Mouse (Mus musculus): ENCODE measurements around the gene Vps33b. TPM values are rescaled to one million over a fixed set of nuclear protein-coding genes. Genes with fewer than 3 reads are reported as not detected.

The Vps33b gene
- 10 to 100 TPM; 17.2 to 24.6 (median 21.3) TPM for total RNA-seq (2022)

DNA sequence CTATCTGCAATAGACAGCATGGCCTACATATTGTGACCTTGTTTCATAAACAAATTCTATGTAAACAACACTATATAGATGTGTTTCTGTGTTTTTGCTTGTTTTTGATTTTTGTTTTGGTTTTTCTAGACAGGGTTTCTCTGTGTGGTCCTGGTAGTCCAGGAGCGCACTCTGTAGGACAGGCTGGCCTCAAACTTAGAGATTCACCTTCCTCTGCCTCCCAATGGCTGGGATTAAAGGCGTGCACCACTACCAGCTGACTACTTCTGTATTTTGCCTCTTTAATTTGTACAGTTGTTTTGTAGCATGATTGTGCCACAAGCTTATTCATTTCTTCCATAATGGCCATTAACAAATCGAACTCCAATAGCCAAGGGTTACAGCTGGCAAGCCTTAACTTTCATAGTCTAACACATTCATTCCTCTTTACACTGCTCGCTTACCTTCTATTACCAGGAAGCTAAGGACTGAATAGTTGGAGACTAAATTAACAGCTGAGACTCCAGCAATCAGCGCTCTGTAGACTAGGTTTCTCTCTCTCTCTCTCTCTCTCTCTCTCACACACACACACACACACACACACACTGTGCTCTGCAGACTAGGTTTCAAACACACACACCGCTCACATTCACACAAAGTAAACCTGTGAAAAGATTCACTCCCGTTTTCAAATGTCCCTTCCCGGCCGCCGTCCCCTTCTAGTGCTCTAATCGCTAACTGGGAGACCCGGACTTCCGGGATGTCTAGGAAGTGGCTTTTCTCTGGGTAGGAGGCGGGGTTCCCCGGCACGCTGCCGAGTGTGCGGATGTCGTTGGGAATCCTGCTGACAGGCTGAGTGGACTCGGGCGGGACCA, at the start of gene Vps33b:
TSS of gene Vps33b (plus strand) at position 753 of the 854 bp plus-strand sequence.
- peak; percentile 95 to 98 for DNase-seq (ENCODE audit: low spot score in 2 of 2)

DNA sequence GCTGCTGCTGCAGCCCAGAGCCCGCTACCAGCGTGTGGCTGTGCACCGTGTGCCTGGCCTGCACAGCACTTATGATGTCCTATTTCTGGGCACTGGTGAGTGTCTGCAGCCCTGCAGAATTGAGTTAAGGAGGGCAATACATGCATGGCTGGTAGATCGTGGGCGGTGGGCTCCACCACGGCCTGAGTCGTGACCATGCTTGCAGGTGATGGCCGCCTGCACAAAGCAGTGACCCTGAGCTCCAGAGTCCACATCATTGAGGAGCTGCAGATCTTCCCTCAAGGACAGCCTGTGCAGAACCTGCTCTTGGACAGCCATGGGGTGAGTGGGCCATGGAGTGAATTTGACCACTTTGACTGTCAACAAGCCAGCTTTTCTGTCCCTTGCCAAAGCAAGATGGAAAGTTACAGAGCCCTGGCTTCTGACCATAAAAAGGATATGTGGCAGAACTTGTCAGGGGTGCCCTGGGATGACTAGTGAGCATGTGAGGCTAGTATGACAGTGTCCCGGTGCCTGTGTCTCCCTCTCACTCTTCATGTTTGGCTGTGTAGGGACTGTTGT, 49.1 kb upstream of the Vps33b start:
- no peak for DNase-seq (ENCODE audit: low spot score in 2 of 2)

DNA sequence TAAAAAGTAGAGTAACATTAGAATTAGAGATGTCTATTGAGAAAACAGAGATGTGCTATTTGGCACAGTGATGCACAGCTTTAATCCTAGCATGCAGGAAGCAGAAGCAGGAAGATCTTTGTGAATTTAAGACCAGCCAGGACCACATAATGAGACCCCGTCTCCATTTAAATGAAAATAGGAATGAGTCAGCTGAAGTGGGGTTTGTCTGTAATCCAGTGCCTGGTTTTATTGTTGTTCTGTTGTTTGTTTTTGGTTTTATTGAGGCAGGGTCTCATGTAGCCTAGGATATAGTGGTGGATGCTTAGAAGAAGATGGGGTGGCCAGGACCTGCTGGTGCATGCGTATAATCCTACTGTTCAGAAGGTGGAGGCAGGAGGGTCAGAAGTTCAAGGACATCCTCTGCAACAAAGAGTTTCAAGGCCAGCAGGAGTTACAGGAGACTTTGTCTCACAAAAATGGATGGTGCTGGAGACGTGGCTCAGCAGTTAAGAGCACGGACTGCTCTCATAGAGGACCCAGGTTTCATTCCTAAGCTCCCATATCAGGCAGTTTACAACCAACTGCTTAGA, 48.2 kb upstream of the Vps33b start:
- no peak for DNase-seq (ENCODE audit: low spot score in 2 of 2)

DNA sequence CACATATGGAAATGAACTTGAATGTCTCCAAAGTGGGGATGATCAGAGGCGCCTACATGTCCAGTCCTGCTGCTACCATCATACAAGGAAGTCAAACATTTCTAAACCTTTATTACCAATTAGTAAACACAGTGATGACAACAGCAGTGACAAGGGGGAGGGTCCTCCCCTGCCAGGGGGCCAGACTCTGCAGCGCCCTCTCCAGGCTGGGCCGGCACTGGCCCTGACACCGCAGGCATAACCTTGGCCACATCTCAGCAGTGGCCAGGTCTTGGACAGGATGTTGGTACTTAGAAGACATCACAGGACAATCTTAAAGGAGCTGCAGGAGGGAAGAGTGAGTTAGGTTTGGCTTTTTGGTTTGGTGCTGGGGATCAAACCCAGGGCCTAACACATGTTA, 42.4 kb upstream of the Vps33b start:
- DNase-seq (ENCODE audit: low spot score in 2 of 2), result no peak

DNA sequence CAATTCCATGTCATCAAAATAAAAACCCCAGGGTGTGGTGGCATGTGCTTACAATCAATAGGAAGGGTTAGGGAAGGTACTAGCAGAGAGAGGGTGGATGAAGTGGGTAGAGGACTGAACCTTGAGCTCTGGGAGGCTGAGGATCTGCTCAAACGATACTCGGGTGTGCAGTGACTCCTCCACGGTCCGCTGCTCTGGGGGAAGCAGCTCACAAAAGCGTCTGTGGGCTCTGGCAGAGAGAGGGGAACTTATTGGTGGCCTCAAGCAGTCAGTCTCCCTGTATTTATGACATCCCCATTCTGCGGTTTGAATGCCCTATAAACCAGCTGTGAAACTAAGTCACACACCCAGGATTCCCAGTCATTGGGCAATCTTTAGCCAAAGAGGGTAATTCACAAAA, 39.3 kb upstream of the Vps33b start:
- DNase-seq (ENCODE audit: low spot score in 2 of 2), result no peak

DNA sequence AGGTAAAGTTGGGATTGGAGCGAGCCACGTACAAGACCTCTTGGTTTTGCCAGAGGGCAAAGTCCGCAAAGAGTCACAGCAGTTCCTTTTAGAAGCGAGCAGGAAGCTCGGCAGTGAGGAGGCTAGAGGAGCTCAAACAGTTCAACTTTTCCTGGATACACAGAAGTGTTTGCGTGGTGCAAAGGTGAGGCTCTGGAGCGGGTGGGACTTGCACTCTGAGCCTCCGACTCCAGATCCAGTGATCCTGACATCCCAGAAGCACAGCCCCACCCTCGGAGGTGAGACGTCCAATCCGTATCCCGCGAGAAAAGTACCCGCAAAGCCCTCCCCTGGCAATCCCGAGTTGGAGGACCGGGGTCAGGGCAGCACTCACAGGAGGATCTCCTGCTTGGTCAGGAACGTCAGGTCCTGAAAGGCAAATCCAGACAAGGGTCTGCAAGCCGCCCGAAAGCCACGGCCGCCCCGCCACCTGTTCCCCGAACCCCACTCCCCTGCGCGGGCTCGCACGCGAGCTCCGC, 37.4 kb upstream of the Vps33b start:
- no peak for DNase-seq (ENCODE audit: low spot score in 2 of 2)

DNA sequence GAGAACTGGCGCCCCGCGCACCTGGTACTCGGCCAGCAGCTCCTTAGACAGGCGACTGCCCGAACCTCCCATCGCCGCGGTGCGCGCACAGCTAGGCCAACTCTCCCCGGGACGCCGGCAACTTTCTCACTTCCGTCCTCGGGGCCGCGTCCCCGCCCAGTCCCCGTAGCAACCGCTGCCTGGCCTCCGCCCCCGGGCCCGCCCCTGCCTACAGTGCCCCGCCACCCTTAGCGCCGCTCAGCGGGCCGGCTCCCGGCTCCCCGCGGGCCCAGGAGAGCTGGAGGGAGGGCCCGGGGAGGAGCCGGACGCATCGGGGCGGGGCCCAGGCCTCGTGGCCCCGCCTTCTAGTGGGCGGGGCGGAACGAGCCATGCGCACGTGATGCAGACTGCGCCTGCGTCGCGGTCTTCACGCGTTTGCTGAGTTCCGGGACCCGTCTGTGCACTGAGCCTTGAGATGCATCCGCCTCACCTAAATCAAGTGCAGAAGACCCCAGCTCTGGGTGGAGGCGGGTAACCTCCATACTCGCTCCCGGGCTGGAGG, 36.9 kb upstream of the Vps33b start, which contains the start of the genes Cib1 and Gdpgp1:
TSS of gene Cib1 (minus strand) at position 325 of the 541 bp plus-strand sequence.
TSS of gene Gdpgp1 (plus strand) at position 377 of the 541 bp plus-strand sequence.
- peak; percentile 86 to 93 for DNase-seq (ENCODE audit: low spot score in 2 of 2)

DNA sequence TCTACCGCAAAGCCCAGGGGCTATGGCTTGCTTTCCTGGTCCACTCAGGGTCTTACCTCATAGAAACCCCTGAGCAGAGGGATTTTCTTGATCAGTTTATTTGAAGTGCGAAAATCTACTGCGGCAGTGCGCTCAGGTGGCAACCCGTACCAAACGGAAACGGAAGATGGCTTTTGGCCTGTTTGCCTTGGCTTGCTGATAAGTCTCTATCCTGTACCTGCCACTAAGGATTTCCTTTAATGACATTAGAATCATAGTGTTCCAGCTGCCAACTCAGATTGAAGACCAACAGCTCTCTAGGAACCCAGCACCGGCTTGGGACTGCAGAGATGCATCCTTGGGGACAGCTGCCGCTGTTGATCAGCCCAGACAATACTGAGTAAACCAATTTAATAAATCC, 35.6 kb upstream of the Vps33b start:
- no peak for DNase-seq (ENCODE audit: low spot score in 2 of 2)

DNA sequence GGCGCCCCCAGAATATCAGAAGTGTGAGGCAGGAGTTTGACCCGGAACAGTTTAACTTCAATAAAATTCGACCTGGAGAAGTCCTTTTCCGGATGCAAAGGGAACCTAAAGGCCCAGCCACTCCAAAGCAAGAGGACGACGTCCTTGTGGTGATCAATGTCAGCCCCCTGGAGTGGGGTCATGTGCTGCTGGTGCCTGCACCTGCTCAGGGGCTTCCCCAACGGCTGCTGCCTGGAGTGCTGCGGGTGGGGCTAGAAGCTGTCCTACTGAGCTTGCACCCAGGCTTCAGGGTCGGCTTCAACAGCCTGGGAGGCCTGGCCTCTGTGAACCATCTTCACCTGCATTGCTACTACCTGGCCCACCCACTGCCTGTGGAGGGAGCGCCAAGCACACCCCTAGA, 30.9 kb upstream of the Vps33b start:
- DNase-seq (ENCODE audit: low spot score in 2 of 2), result no peak

DNA sequence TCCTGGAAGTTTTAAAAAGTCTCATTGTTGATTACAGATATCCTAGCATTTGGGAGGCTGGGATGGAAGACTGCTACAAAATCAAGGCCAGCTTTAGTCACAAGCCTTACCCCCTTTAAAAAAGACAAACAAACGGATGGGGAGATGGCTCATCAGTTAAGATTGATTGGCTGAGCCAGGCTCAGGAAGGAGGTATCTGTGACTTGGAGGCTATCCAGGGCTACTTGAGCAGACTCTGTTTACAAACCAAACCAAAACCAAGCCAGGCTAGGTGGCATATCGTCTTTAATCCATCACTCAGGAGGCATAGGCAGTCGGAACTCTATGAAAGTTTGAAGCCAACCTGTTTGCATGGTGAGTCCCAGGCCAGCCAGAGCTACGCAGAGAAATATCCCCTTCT, 27.8 kb upstream of the Vps33b start:
- no peak for DNase-seq (ENCODE audit: low spot score in 2 of 2)

DNA sequence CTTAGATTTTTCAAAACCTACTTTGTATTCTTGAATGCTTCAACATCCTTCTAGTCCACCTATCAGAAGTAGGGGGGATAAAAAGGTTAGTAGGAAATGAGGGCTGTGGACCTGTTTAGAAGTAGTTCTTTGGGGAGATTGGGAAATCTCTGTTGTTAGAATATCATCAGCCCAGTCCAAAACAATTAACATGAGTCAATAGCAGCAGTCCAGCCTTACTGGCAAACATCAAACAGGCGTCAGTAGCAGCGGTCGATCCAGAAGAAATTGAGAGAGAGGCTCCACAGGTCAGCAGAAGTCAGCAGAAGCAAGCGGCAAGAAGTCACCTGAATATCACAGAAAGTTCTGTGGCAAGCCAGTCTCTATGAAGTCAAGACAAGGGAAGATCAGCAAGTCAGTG, 24.6 kb upstream of the Vps33b start:
- DNase-seq (ENCODE audit: low spot score in 2 of 2), result no peak

DNA sequence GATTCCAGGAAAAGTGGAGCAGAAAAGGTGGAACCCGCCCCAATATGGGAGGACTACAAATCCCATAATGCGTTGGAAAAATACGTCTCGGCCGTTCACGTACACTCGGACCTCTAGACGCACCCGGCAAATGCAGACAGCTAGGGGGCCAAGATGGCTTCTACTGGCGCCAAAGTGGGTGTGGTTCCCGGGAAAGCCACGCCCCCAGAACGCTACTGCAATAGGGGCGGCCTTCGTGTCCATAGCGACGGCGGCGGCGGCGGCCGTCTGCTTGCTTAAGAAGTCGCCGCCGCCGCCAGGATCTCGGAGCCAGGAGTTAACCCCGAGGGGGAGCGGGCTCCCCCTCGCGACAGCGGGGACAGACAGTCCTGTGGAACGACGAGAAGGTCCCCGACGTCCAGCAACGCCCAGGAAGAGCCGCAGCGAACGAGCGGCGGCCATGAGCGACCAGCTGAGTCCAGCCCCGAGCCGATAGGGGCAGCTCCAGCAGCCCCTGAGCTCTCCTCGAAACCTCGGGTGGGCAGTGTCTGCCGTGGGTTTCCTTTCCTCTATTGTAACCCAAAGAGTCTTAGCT, 23.2 kb upstream of the Vps33b start, which contains the start of gene Ttll13:
TSS of gene Ttll13 (plus strand) at position 229 of the 574 bp plus-strand sequence.
- DNase-seq (ENCODE audit: low spot score in 2 of 2), result peak; percentile 75 to 97

DNA sequence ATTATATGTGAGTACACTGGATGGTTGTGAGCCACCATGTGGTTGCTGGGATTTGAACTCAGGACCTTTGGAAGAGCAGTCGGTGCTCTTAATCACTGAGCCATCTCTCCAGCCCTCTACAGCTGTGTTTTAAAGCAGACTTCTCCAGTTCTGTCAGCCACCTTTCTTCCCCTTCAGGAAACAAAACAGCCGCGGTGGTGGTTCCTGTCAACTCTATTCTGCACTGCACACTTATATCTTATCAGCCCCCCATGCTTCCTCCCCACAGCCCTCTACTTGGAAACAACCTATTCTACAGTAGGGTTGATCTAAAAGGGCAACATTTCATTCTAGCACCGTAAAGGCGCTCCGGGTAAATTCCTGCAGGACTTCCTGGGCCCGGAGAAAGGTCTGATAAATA, 22.6 kb upstream of the Vps33b start:
- DNase-seq (ENCODE audit: low spot score in 2 of 2), result no peak

DNA sequence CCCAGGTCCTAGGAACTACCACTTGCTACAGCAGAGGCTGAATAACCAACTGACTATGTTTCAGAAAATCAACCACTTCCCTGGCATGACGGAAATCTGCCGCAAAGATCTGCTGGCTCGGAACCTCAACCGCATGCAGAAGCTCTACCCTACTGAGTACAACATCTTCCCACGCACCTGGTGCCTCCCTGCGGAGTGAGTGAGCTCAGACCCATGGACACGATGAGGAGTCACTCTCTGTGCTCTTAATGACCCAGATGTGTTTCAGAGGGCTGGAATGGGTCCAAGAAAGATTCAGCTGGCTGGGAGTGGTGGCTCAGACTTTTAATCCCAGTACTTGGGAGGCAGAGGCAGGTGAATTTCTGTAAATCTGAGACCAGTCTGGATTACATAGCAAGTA, 17.0 kb upstream of the Vps33b start:
- DNase-seq (ENCODE audit: low spot score in 2 of 2), result no peak

DNA sequence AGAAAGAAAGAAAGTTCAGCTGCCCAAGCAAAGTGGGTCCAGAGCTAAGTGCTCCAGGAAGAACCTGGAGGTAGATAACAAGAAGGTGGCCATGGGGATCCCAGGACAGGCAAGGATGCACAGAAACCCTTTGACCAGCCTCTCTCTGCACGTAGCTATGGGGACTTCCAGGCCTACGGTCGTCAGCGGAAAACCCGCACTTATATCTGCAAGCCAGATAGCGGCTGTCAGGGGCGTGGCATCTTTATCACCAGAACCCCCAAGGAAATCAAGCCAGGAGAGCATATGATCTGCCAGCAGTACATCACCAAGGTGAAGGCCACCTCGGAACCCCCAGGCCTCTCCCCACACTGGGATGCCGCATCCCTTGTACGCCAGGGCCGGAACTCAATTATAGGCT, 16.6 kb upstream of the Vps33b start:
- no peak for DNase-seq (ENCODE audit: low spot score in 2 of 2)

DNA sequence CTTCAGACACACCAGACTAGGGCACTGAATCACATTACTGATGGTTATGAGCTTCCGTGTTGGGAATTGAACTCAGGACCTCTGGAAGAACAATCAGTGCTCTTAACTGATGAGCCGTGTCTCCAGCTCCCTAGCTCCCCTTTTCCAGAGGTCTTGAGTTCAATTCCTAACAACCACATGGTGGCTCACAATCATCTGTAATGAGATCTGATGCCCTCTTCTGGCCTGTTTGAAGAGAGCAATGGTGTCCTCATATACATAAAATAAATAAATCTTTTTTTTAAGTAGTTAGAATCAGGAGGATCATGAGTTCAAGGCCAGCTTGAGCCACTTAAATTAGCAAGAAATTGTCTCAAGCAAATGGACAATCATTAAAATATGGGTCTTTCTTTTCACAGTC, 13.5 kb upstream of the Vps33b start:
- DNase-seq (ENCODE audit: low spot score in 2 of 2), result no peak

DNA sequence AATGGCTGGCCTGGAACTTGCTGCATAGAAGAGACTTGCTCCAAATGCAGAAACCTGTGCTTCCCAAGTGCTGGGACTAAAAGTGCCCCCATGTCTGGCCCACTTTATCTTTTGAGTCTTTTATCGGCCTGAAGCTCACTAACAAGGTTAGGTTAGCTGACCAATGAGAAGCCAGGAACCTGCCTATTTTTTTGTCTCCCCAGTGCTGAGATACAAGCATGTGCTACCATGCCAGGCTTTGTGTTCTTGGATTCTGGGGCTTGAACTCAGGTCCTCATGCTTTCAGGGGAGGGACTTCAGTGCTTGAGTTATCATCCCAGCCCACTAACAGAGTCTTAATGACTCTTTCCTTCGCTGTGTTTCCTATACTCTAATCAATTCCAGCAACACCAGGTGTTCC, 11.7 kb upstream of the Vps33b start:
- no peak for DNase-seq (ENCODE audit: low spot score in 2 of 2)

DNA sequence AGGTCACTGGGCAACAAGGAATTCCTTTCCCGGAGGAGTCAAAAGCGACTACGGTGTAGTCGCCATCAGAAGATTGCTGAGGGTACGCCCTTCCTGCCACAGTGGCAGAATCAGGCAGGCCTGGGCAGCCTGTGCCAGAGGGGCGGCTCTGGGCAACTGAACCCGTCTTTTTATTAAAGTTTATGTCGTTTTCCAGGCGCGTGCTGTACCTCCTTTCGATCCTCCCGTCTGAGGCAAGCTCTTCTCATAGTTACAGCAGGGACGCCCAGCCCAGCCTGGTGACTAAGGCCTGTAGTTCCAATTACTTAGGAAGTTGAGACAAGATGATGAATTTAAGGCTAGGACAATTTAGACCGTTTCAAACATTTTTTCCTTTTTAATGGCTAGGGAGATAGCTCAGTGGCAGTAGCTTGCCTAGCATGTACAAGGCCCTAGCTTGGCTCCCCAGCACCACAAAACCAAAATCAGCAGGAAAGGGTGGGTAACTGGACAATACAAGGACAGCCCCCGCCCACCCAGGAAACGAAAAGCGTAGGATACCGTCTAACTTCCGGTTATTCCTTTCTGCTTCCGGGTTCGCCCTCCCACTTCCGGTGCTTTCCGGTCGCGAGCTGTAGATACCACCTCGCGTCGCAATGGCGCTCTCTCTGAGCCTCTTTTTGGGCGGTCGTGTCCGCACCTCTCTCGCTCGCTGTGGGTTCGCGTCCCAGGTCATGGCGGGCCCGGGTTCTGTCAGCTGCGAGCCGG, 8.7 kb upstream of the Vps33b start, which contains the start of gene Ngrn:
TSS of gene Ngrn (plus strand) at position 591 of the 747 bp plus-strand sequence.
- DNase-seq (ENCODE audit: low spot score in 2 of 2), result peak; percentile 64 to 84

DNA sequence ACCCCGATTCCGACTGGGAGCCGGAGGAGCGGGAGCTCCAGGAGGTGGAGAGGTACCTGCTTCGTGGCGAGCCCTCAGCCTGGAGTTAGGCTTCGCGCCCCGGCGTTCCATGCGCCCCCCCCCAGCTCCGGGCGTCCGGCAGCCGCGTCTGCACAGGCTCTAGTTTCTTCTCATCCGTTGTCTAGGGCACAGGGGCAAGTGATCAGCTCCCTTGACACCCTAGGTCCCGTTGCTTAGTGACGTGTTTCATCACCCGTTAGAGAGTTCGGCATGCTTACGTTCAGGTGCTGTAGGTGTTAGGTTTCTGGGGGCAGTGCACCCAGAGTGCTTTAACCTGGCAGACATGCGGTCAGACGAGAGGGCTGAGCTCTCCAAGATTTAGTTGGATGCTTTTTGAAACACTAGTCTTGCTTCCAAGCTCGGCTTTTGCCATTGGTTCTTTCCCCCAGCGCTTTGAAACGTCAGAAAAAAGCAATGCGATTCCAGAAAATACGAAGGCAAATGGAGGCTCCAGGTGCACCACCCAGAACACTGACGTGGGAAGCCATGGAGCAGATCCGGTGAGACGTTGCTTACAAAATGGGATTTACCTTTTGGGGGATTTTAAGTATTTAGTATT, 8.0 kb upstream of the Vps33b start:
- DNase-seq (ENCODE audit: low spot score in 2 of 2), result peak in 1 of 2 experiments; percentile 14

DNA sequence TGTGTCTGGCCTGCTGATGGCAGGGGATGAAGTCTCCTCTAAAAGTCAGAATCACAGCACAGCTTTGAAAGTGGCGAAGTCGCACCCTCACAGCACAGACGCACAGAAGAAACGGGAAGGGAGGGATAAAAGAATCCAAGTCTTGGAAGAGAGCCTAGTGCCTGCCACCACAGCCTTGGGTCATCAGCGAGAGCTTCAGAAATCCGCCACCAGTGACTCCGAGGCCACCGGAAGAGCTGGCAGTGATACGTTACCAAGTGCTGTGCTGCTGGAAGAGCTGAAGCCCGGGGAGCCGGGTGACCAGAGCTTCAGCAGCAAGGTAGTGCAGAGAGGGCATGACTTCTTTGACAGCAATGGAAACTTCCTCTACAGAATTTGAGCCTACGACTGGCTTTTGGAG, 4.8 kb upstream of the Vps33b start:
- DNase-seq (ENCODE audit: low spot score in 2 of 2), result no peak

Data from left cerebral cortex, adult 8-10 months (tissue).